Mouse (Mus musculus): ENCODE results near the gene Cog4. TPM values are rescaled to one million over a fixed set of nuclear protein-coding genes. Genes with fewer than 3 reads are reported as not detected.
A peak's percentile ranks its signal among the peaks of the same experiment; 100 is the strongest.

Cog4 gene
- polyA plus RNA-seq, 1 experiment, result 56.5 TPM

GRCm38 (mm10) chr8:110911576-110912570, 65.5 kb downstream of the Cog4 start:
- 90% methylated on average over 15 of the region's 15 CpGs for WGBS
- TF ChIP-seq CTCF (IDR thresholded peaks at IDR 0.05; ENCODE audit: borderline replicate concordance, insufficient read depth, low read depth, low read length) (no peak), POLR2A (IDR thresholded peaks at IDR 0.05; ENCODE audit: borderline replicate concordance, insufficient read depth, low read length) (no peak)
- Histone ChIP-seq H3K27ac (ENCODE audit: insufficient read depth, low read length) (no peak overlapping the region), H3K27me3 (ENCODE audit: control insufficient read depth, insufficient read depth, low read length) (no peaks in the 10 kb centered on the region), H3K4me3 (replicated peaks; ENCODE audit: insufficient read depth, low read depth, low read length) (no peak overlapping the region), H3K4me1 (ENCODE audit: control insufficient read depth, insufficient read depth, low read length) (no peaks in the 10 kb centered on the region)
- DNase-seq, result no peak

GRCm38 (mm10) chr8:110917415-110917814, 71.0 kb downstream of the Cog4 start:
- no peak for TF ChIP-seq POLR2A (IDR thresholded peaks at IDR 0.05; ENCODE audit: borderline replicate concordance, insufficient read depth, low read length)
- TF ChIP-seq CTCF (IDR thresholded peaks at IDR 0.05; ENCODE audit: borderline replicate concordance, insufficient read depth, low read depth, low read length), result no peak
- peaks cover 7% of the 10 kb centered on the region; the same call in 1 of the 2 replicates for H3K4me1 ChIP-seq (ENCODE audit: control insufficient read depth, insufficient read depth, low read length)
- H3K27me3 ChIP-seq (ENCODE audit: control insufficient read depth, insufficient read depth, low read length), result no peaks in the 10 kb centered on the region
- no peak overlapping the region for H3K27ac ChIP-seq (ENCODE audit: insufficient read depth, low read length)
- WGBS, result 41% methylated on average over 2 of the region's 2 CpGs
- no peak overlapping the region for H3K4me3 ChIP-seq (replicated peaks; ENCODE audit: insufficient read depth, low read depth, low read length)
- peak in 1 of 2 experiments; percentile 55 for DNase-seq

DNA sequence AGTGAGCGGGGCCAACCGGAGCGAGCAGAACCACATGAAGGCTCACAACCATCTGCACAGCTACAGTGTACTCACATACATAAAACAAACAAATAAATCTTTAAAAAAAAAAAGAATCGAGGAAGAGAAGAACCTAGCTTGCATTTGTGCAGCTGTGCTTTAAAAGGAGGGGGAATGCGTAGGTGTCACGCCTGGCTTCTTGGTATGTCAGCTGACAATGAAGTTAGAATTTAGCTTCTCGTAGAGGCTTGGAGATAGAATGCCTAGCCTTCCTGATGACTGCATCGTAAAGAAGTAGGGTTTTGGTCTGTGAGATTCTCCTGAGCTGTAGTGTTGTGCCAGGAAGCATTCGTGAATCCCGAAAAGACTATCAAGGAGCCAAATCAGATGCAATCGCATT, 71.6 kb downstream of the Cog4 start:
- H3K4me3 ChIP-seq (replicated peaks; ENCODE audit: insufficient read depth, low read depth, low read length), result no peak overlapping the region
- WGBS, result 85% methylated on average over 11 of the region's 11 CpGs
- no peak for DNase-seq
- peaks cover 7% of the 10 kb centered on the region; the same call in 1 of the 2 replicates for H3K4me1 ChIP-seq (ENCODE audit: control insufficient read depth, insufficient read depth, low read length)
- TF ChIP-seq POLR2A (IDR thresholded peaks at IDR 0.05; ENCODE audit: borderline replicate concordance, insufficient read depth, low read length) (no peak), CTCF (IDR thresholded peaks at IDR 0.05; ENCODE audit: borderline replicate concordance, insufficient read depth, low read depth, low read length) (no peak)
- no peak overlapping the region for H3K27ac ChIP-seq (ENCODE audit: insufficient read depth, low read length)
- no peaks in the 10 kb centered on the region for H3K27me3 ChIP-seq (ENCODE audit: control insufficient read depth, insufficient read depth, low read length)

- Histone ChIP-seq H3K4me1 (ENCODE audit: control insufficient read depth, insufficient read depth, low read length) (peaks cover 7% of the 10 kb centered on the region; the same call in 1 of the 2 replicates), H3K4me3 (replicated peaks; ENCODE audit: insufficient read depth, low read depth, low read length) (no peak overlapping the region), H3K27ac (ENCODE audit: insufficient read depth, low read length) (no peak overlapping the region), H3K27me3 (ENCODE audit: control insufficient read depth, insufficient read depth, low read length) (no peaks in the 10 kb centered on the region)
- no peak for TF ChIP-seq CTCF (IDR thresholded peaks at IDR 0.05; ENCODE audit: borderline replicate concordance, insufficient read depth, low read depth, low read length)
- TF ChIP-seq POLR2A (IDR thresholded peaks at IDR 0.05; ENCODE audit: borderline replicate concordance, insufficient read depth, low read length), result no peak
- WGBS, result 78% methylated on average over 8 of the region's 8 CpGs
- no peak for DNase-seq
Measured at GRCm38 (mm10) chr8:110918460-110918859, 72.1 kb downstream of the Cog4 start.

DNA sequence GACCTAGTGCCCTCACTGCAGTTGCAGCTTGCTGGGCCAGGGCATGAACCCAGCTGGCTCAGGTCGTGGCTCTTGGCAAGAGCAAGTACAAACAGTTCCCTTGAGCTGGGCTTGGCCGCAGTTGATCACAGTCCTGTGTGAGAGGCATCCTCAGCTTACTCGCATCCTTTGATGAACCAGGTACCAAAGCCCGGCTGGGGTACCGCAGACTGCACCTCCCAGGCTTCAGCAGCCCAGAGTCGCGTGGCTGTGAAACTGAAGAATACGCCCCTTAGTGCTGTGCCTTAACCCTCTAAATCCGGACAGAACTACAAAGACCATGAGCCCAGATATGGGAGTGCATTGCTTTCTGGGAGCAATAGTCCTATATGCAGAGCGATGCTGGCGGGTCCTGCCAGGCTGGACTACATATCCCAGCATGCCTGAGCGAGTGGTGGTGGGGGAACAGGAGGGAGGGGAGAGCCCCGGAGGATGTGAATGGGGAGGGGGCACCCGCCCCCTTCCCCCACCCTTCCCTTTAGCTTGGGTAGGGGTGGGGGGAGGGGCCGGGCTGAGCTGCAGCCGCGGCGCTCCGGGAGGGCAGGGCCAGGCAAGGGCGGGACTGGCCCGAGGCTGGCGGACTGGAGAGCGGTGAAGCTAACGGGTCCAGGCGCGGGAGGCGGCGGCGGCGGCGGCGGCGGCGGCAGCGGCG, 73.1 kb downstream of the Cog4 start, which contains the start of gene St3gal2:
Gene St3gal2 (plus strand): TSS at position 582 of the 691 bp plus-strand sequence.
- Histone ChIP-seq H3K4me1 (ENCODE audit: control insufficient read depth, insufficient read depth, low read length) (peaks cover 7% of the 10 kb centered on the region; the same call in 1 of the 2 replicates), H3K27me3 (ENCODE audit: control insufficient read depth, insufficient read depth, low read length) (no peaks in the 10 kb centered on the region), H3K27ac (ENCODE audit: insufficient read depth, low read length) (peak within 1 kb of the TSS; percentile 94), H3K4me3 (replicated peaks; ENCODE audit: insufficient read depth, low read depth, low read length) (peak within 1 kb of the TSS; percentile 86)
- TF ChIP-seq CTCF (IDR thresholded peaks at IDR 0.05; ENCODE audit: borderline replicate concordance, insufficient read depth, low read depth, low read length) (no peak), POLR2A (IDR thresholded peaks at IDR 0.05; ENCODE audit: borderline replicate concordance, insufficient read depth, low read length) (peak; percentile 52; the same call in 1 of the 2 replicates)
- peak; percentile 92 to 97 for DNase-seq
- under 1% methylated on average over 23 of the region's 36 CpGs for WGBS

DNA sequence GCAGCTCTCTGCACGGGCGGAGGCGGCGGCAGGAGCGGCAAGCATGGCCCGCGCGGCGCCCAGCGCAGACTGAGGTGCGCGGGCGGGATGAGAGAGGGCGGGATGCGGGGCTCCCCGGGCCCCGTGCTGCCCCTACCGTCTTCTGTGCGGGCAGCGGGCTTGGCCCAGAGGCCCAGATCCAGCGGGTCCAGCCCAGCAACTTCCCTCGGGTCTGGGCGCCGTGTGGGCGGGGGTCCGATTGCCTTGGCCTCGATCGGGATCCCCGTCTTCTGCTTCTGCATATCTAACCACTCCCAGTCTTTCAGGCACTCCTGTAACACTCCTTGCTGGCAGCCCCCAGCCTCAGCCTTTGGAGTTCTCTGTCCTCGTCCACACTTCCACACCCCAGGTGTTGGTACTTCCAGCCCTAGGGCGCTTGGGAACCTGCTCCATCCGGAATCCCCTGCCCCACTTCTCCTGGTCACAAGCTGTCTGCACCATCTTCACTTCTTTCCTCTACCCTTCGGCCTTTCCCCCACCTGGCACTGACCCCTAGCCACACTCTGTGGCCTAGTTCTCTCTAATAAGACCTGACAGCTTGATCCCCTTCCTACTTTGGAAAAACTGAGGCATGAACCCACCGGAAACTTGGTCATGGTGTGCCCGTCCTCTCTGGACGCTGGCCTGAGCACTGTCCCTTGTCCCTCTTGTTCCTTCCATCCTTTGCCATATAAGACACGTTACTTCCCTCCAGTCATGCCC, 73.8 kb downstream of the Cog4 start:
- H3K27me3 ChIP-seq (ENCODE audit: control insufficient read depth, insufficient read depth, low read length), result no peaks in the 10 kb centered on the region
- under 1% methylated on average over 22 of the region's 37 CpGs for WGBS
- peak overlapping the region; percentile 94 for H3K27ac ChIP-seq (ENCODE audit: insufficient read depth, low read length)
- H3K4me3 ChIP-seq (replicated peaks; ENCODE audit: insufficient read depth, low read depth, low read length), result peak overlapping the region; percentile 86
- peaks cover 7% of the 10 kb centered on the region; the same call in 1 of the 2 replicates for H3K4me1 ChIP-seq (ENCODE audit: control insufficient read depth, insufficient read depth, low read length)
- TF ChIP-seq POLR2A (IDR thresholded peaks at IDR 0.05; ENCODE audit: borderline replicate concordance, insufficient read depth, low read length) (no peak), CTCF (IDR thresholded peaks at IDR 0.05; ENCODE audit: borderline replicate concordance, insufficient read depth, low read depth, low read length) (no peak)
- DNase-seq, result no peak

DNA sequence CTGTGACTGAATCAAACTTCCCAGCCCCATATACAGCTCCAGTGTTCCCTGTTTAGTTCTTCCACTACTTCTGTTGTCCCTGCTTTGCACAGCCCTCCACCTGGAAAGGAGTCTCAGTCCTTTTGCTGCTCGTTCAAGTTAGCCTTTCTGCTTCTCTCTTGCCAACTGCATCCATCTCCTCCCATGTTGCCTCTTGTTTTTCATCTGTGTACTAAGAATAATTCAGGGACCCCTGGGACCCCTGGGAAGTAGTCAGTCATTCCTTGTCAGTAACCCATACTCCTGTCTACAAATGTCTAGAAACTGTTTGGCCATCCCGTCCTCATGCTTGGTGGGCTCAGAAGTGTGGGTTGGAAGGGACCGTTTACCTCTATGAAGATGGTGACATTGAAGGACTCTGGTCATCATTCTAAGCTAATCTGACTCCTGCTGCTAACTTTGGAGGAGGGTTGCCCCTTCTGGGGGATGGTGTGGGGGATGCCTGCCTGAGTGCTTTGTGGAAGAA, 74.4 kb downstream of the Cog4 start:
- H3K4me1 ChIP-seq (ENCODE audit: control insufficient read depth, insufficient read depth, low read length), result peaks cover 7% of the 10 kb centered on the region; the same call in 1 of the 2 replicates
- peak overlapping the region; percentile 86 for H3K4me3 ChIP-seq (replicated peaks; ENCODE audit: insufficient read depth, low read depth, low read length)
- WGBS, result 15% methylated on average over 3 of the region's 3 CpGs
- TF ChIP-seq CTCF (IDR thresholded peaks at IDR 0.05; ENCODE audit: borderline replicate concordance, insufficient read depth, low read depth, low read length) (no peak), POLR2A (IDR thresholded peaks at IDR 0.05; ENCODE audit: borderline replicate concordance, insufficient read depth, low read length) (no peak)
- no peak for DNase-seq
- H3K27ac ChIP-seq (ENCODE audit: insufficient read depth, low read length), result peak overlapping the region; percentile 94
- H3K27me3 ChIP-seq (ENCODE audit: control insufficient read depth, insufficient read depth, low read length), result no peaks in the 10 kb centered on the region
